Mouse (Mus musculus) brown adipose tissue, adult 24 weeks (tissue): ENCODE results near the gene Arhgap31. TPM values are rescaled to one million over a fixed set of nuclear protein-coding genes. Genes with fewer than 3 reads are reported as not detected.
A peak's percentile ranks its signal among the peaks of the same experiment; 100 is the strongest.

Experiments used
- H3K27ac ChIP-seq: fragments of 200-500 bp; replicated peaks from 2 replicates; pipeline ENCODE4 v1.5.1; 2012; ENCODE audit warnings: low read depth, mild to moderate bottlenecking, low read length
- H3K4me1 ChIP-seq: fragments of 200-500 bp; 2 replicates; pipeline ENCODE4 v1.6.1; 2012; ENCODE audit warnings: low read length, mixed read lengths; ENCODE audit not compliant: control insufficient read depth, insufficient read depth, insufficient read length
- H3K4me3 ChIP-seq: fragments of 200-500 bp; 2 replicates; pipeline ENCODE4 v1.5.1; 2012; ENCODE audit warnings: low read depth, mild to moderate bottlenecking, low read length, moderate library complexity; ENCODE audit not compliant: insufficient read depth
- polyA plus RNA-seq: library from polyadenylated mRNA; stranded (reverse); fragments of >200 nt; gene quantifications from 2 replicates; pipeline ENCODE4 v1.2.4, GENCODE M21; 2012; ENCODE audit not compliant: missing spikeins, insufficient read depth, insufficient read length

Arhgap31 gene
- polyA plus RNA-seq, 1 experiment: 7.5 TPM

GRCm38 (mm10) chr16:38666016-38666415 is 47.1 kb downstream of the Arhgap31 start:
- Histone ChIP-seq H3K27ac (no peak overlapping the region), H3K4me1 (peaks cover 27% of the 10 kb centered on the region), H3K4me3 (no peak overlapping the region)

GRCm38 (mm10) chr16:38662575-38662974 is 50.5 kb downstream of the Arhgap31 start:
- Histone ChIP-seq H3K4me1 (peaks cover 16% of the 10 kb centered on the region), H3K4me3 (no peak overlapping the region), H3K27ac (no peak overlapping the region)

GRCm38 (mm10) chr16:38654308-38654707 is 58.8 kb downstream of the Arhgap31 start:
- Histone ChIP-seq H3K27ac (peak overlapping the region; percentile 85), H3K4me3 (no peak overlapping the region), H3K4me1 (peaks cover 44% of the 10 kb centered on the region)

GRCm38 (mm10) chr16:38653390-38653871 is 59.6 kb downstream of the Arhgap31 start:
- Histone ChIP-seq H3K4me3 (peak overlapping the region; percentile 4), H3K4me1 (peaks cover 52% of the 10 kb centered on the region)

GRCm38 (mm10) chr16:38652653-38653052 is 60.4 kb downstream of the Arhgap31 start:
- H3K4me1 ChIP-seq: peaks cover 55% of the 10 kb centered on the region
- H3K4me3 ChIP-seq: no peak overlapping the region
- peak overlapping the region; percentile 85 for H3K27ac ChIP-seq

More at GRCm38 (mm10) chr16:38653390-38653871, 59.6 kb downstream of the Arhgap31 start:
- peak overlapping the region; percentile 85 for H3K27ac ChIP-seq

GRCm38 (mm10) chr16:38651721-38652231 is 61.3 kb downstream of the Arhgap31 start:
- Histone ChIP-seq H3K27ac (peak overlapping the region; percentile 94), H3K4me1 (peaks cover 56% of the 10 kb centered on the region), H3K4me3 (peak overlapping the region; percentile 25)

GRCm38 (mm10) chr16:38651306-38651705 is 61.8 kb downstream of the Arhgap31 start:
- Histone ChIP-seq H3K4me3 (peak overlapping the region; percentile 10; the same call in 1 of the 2 replicates), H3K4me1 (peaks cover 60% of the 10 kb centered on the region), H3K27ac (peak overlapping the region; percentile 94)

GRCm38 (mm10) chr16:38649431-38649827 is 63.6 kb downstream of the Arhgap31 start:
- H3K4me1 ChIP-seq: peaks cover 51% of the 10 kb centered on the region
- no peak overlapping the region for H3K4me3 ChIP-seq
- H3K27ac ChIP-seq: peak overlapping the region; percentile 39

GRCm38 (mm10) chr16:38648783-38649430 is 64.2 kb downstream of the Arhgap31 start:
- Histone ChIP-seq H3K4me3 (no peak overlapping the region), H3K4me1 (peaks cover 46% of the 10 kb centered on the region), H3K27ac (peak overlapping the region; percentile 39)

- Histone ChIP-seq H3K4me3 (no peak overlapping the region), H3K27ac (peak overlapping the region; percentile 39; the same call in 1 of the 2 replicates)
These were observed 64.9 kb downstream of the Arhgap31 start for GRCm38 (mm10) chr16:38648155-38648554.

GRCm38 (mm10) chr16:38644455-38644854 is 68.6 kb downstream of the Arhgap31 start:
- Histone ChIP-seq H3K27ac (no peak overlapping the region), H3K4me3 (no peak overlapping the region), H3K4me1 (peaks cover 20% of the 10 kb centered on the region)

More at GRCm38 (mm10) chr16:38648155-38648554, 64.9 kb downstream of the Arhgap31 start:
- H3K4me1 ChIP-seq: peaks cover 38% of the 10 kb centered on the region

- Histone ChIP-seq H3K4me1 (peaks cover 8% of the 10 kb centered on the region; the same call in 1 of the 2 replicates), H3K4me3 (no peak overlapping the region), H3K27ac (0 out of 2 replicates have a peak overlapping the region, but pooled peaks have one; percentile 33)
These were observed 76.0 kb downstream of the Arhgap31 start for GRCm38 (mm10) chr16:38637085-38637484.

GRCm38 (mm10) chr16:38636682-38637081 is 76.4 kb downstream of the Arhgap31 start:
- no peak overlapping the region for H3K4me3 ChIP-seq
- H3K4me1 ChIP-seq: peaks cover 6% of the 10 kb centered on the region; the same call in 1 of the 2 replicates
- H3K27ac ChIP-seq: peak overlapping the region; percentile 33; the same call in 1 of the 2 replicates

- H3K4me1 ChIP-seq: peaks cover 6% of the 10 kb centered on the region; the same call in 1 of the 2 replicates
- H3K4me3 ChIP-seq: no peak overlapping the region
- H3K27ac ChIP-seq: no peak overlapping the region
These were observed 77.2 kb downstream of the Arhgap31 start for GRCm38 (mm10) chr16:38635833-38636390.

- H3K4me1 ChIP-seq: peaks cover 6% of the 10 kb centered on the region; the same call in 1 of the 2 replicates
These were observed 80.9 kb downstream of the Arhgap31 start for GRCm38 (mm10) chr16:38632147-38632546.

More at GRCm38 (mm10) chr16:38632147-38632546, 80.9 kb downstream of the Arhgap31 start:
- Histone ChIP-seq H3K27ac (no peak overlapping the region), H3K4me3 (no peak overlapping the region)
